Mouse (Mus musculus) liver, embryonic 13.5 days (tissue): ENCODE results near the gene Gm10295. TPM values are rescaled to one million over a fixed set of nuclear protein-coding genes. Genes with fewer than 3 reads are reported as not detected.

Experiments
- ATAC-seq: fragments of 200-750 bp; cut with Nextera tagmentation; 2 replicates; pipeline ENCODE4 v1.8.0; 2017; ENCODE audit warnings: low read depth, mild to moderate bottlenecking, moderate number of reproducible peaks, moderate library complexity
- DNase-seq: peaks from one replicate; pipeline ENCODE4 v3.0.0; 2022
- H3K27ac ChIP-seq: fragments of 300-500 bp; sonication (generic); 2 replicates; pipeline ENCODE4 v1.5.1; 2015; ENCODE audit warnings: moderate library complexity, mild to moderate bottlenecking, inconsistent platforms
- H3K27me3 ChIP-seq: fragments of 300-500 bp; sonication (generic); 2 replicates; pipeline ENCODE4 v1.6.1; 2015; ENCODE audit warnings: mild to moderate bottlenecking, inconsistent platforms
- H3K36me3 ChIP-seq: fragments of 300-500 bp; sonication (generic); 2 replicates; pipeline ENCODE4 v1.6.1; 2015; ENCODE audit warnings: mild to moderate bottlenecking, inconsistent platforms
- H3K4me1 ChIP-seq: fragments of 300-500 bp; sonication (generic); replicated peaks from 2 replicates; pipeline ENCODE4 v1.6.1; 2015; ENCODE audit warnings: inconsistent platforms
- H3K4me2 ChIP-seq: fragments of 300-500 bp; sonication (generic); 2 replicates; pipeline ENCODE4 v1.6.1; 2015; ENCODE audit warnings: inconsistent platforms, mild to moderate bottlenecking, moderate library complexity
- H3K4me3 ChIP-seq: fragments of 300-500 bp; sonication (generic); replicated peaks from 2 replicates; pipeline ENCODE4 v1.5.1; 2015; ENCODE audit warnings: mild to moderate bottlenecking, inconsistent platforms
- H3K9ac ChIP-seq: fragments of 300-500 bp; sonication (generic); 2 replicates; pipeline ENCODE4 v1.6.1; 2015; ENCODE audit warnings: mild to moderate bottlenecking, inconsistent platforms
- H3K9me3 ChIP-seq: fragments of 300-500 bp; sonication (generic); replicated peaks from 2 replicates; pipeline ENCODE4 v1.6.1; 2016; ENCODE audit warnings: inconsistent platforms
- WGBS: fragments of 180-500 bp; shearing (Covaris S2); methylation state at CpG from one replicate; pipeline ENCODE4 v1.1.7; 2015; ENCODE audit not compliant: insufficient replicate concordance; 5-methylcytosine and 5-hydroxymethylcytosine counted together
- polyA plus RNA-seq: library from polyadenylated mRNA; unstranded; fragments of >200 nt; fragmentation: Nextera tagmentation; extraction: Ambion mirVana; gene quantifications from 2 replicates; pipeline ENCODE4 v1.2.1, GENCODE M21; 2015

Gm10295 gene
- polyA plus RNA-seq, 1 experiment from 2014 or later: not detected

GRCm38 (mm10) chr7:71379826-71380825 lies 28.8 kb upstream of the Gm10295 start:
- H3K4me3 ChIP-seq: no peak overlapping the region
- ATAC-seq (0 out of 2 replicates have a peak, but pooled peaks have one; percentile 50), DNase-seq (no peak)

GRCm38 (mm10) chr7:71378812-71379760 lies 27.8 kb upstream of the Gm10295 start:
- H3K4me3 ChIP-seq: no peak overlapping the region
- H3K36me3 ChIP-seq: no peaks in the 10 kb centered on the region
- H3K27ac ChIP-seq: no peak overlapping the region
- no peak overlapping the region for H3K4me2 ChIP-seq
- ATAC-seq: no peak
- no peaks in the 10 kb centered on the region for H3K9me3 ChIP-seq
- H3K27me3 ChIP-seq: no peaks in the 10 kb centered on the region
- peak; percentile 27 for DNase-seq
- peaks cover 23% of the 10 kb centered on the region for H3K4me1 ChIP-seq
- H3K9ac ChIP-seq: no peak overlapping the region
- WGBS: 61% methylated on average over 18 of the region's 18 CpGs

More at GRCm38 (mm10) chr7:71379826-71380825, 28.8 kb upstream of the Gm10295 start:
- Histone ChIP-seq H3K27me3 (no peaks in the 10 kb centered on the region), H3K27ac (0 out of 2 replicates have a peak overlapping the region, but pooled peaks have one; percentile 10), H3K9me3 (no peaks in the 10 kb centered on the region), H3K36me3 (no peaks in the 10 kb centered on the region), H3K4me2 (no peak overlapping the region), H3K4me1 (peaks cover 33% of the 10 kb centered on the region), H3K9ac (no peak overlapping the region)
- 43% methylated on average over 18 of the region's 18 CpGs for WGBS

DNA sequence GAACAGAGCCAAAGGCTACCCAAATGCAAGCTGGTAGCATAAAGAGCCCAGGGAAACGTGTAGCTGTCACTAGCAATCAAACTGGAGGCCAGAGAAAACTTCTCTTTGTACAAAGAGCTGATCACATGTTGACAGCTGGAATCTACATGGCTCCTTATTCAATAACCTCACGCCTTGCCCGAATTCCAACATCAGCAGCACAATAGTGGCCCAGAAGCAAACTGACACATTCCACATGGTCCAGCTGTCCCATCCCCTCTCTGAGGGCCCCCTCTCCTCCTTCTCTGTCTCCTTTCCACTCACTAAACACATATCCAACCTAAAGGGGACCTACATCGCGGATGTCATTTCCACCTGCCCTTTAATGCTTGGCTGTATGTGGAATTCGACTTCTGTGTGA lies 26.7 kb upstream of the Gm10295 start:
- WGBS: 68% methylated on average over 6 of the region's 6 CpGs
- DNase-seq: no peak

DNA sequence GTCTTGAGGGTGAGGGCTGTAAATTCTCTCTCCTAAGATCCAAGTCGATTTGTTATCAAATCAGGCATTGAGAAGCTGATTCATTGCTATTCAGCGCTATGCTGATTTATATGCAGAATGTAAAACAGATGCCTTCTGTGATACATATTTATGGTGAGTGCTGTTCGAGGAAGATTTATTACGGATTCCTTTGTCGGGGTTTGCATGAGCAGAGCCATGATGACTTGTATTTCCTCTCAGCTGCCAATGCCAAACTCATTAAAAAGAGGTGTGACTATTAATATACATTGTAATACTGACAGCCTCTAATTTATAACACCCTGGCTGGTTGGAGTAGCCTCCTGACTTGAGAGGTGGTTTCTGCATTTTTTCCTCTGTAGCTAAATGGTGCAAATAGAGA lies 22.8 kb upstream of the Gm10295 start:
- Histone ChIP-seq H3K4me3 (no peak overlapping the region), H3K9me3 (no peaks in the 10 kb centered on the region), H3K36me3 (no peaks in the 10 kb centered on the region), H3K9ac (no peak overlapping the region), H3K4me2 (no peak overlapping the region), H3K27me3 (no peaks in the 10 kb centered on the region), H3K4me1 (no peaks in the 10 kb centered on the region), H3K27ac (no peak overlapping the region)
- WGBS: 63% methylated on average over 5 of the region's 5 CpGs
- ATAC-seq: no peak
- no peak for DNase-seq

More for the DNA sequence above, 26.7 kb upstream of the Gm10295 start:
- Histone ChIP-seq H3K4me1 (peaks cover 22% of the 10 kb centered on the region), H3K4me2 (no peak overlapping the region), H3K27ac (no peak overlapping the region), H3K9me3 (no peaks in the 10 kb centered on the region), H3K27me3 (no peaks in the 10 kb centered on the region), H3K4me3 (no peak overlapping the region), H3K36me3 (no peaks in the 10 kb centered on the region), H3K9ac (no peak overlapping the region)
- ATAC-seq: no peak

- Histone ChIP-seq H3K4me3 (no peak overlapping the region), H3K4me2 (no peak overlapping the region), H3K4me1 (no peaks in the 10 kb centered on the region), H3K9me3 (no peaks in the 10 kb centered on the region), H3K9ac (no peak overlapping the region), H3K27ac (no peak overlapping the region), H3K36me3 (no peaks in the 10 kb centered on the region), H3K27me3 (no peaks in the 10 kb centered on the region)
- no peak for DNase-seq
- 39% methylated on average over 2 of the region's 2 CpGs for WGBS
- no peak for ATAC-seq
These were observed 20.6 kb upstream of the Gm10295 start for GRCm38 (mm10) chr7:71371916-71372315.

DNA sequence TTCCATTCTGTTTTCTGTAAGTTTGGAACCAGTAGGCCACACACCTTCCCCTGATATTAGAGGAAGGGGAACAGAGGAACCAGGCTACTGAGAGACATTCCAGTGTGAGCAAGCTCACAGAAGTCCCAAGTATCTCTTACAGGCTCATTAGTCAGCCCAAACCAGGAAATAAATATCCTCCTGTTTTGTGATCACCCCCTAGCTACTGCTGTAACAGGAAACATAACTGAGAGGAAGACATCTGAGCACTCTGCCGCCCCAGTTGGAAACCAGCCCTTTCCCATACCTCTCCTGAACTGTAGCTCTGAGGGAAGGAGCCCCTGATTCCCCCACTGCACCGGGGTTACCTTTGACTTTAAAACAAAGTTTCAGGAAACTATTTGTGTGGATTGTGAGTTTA lies 19.5 kb upstream of the Gm10295 start:
- no peak for DNase-seq
- no peaks in the 10 kb centered on the region for H3K36me3 ChIP-seq
- 24% methylated on average over 2 of the region's 2 CpGs for WGBS
- no peaks in the 10 kb centered on the region for H3K4me1 ChIP-seq
- no peak overlapping the region for H3K4me3 ChIP-seq
- H3K27ac ChIP-seq: no peak overlapping the region
- ATAC-seq: no peak
- H3K9me3 ChIP-seq: no peaks in the 10 kb centered on the region
- H3K27me3 ChIP-seq: no peaks in the 10 kb centered on the region
- H3K4me2 ChIP-seq: no peak overlapping the region
- no peak overlapping the region for H3K9ac ChIP-seq

DNA sequence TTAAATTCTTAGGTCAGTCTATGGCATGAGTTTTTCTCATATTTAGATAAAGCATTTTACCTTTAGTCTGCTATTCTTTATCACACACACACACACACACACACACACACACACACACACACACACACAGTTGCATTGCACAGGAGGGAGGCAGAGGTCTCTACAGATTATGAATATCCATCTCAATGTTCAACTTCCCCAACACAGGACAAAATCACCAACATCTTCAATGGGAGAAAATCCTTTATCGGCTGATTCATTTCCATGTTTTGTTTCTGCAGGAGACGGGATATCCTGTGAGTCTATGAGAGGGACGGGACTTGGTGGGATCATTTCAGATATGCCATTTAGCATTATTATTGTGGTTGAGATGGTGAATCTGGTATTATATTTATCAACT lies 18.8 kb upstream of the Gm10295 start:
- H3K4me2 ChIP-seq: no peak overlapping the region
- H3K27me3 ChIP-seq: no peaks in the 10 kb centered on the region
- DNase-seq (no peak), ATAC-seq (no peak)
- no peaks in the 10 kb centered on the region for H3K4me1 ChIP-seq
- no peak overlapping the region for H3K9ac ChIP-seq
- H3K9me3 ChIP-seq: no peaks in the 10 kb centered on the region
- 62% methylated on average over 3 of the region's 3 CpGs for WGBS
- H3K27ac ChIP-seq: no peak overlapping the region
- no peak overlapping the region for H3K4me3 ChIP-seq
- no peaks in the 10 kb centered on the region for H3K36me3 ChIP-seq

DNA sequence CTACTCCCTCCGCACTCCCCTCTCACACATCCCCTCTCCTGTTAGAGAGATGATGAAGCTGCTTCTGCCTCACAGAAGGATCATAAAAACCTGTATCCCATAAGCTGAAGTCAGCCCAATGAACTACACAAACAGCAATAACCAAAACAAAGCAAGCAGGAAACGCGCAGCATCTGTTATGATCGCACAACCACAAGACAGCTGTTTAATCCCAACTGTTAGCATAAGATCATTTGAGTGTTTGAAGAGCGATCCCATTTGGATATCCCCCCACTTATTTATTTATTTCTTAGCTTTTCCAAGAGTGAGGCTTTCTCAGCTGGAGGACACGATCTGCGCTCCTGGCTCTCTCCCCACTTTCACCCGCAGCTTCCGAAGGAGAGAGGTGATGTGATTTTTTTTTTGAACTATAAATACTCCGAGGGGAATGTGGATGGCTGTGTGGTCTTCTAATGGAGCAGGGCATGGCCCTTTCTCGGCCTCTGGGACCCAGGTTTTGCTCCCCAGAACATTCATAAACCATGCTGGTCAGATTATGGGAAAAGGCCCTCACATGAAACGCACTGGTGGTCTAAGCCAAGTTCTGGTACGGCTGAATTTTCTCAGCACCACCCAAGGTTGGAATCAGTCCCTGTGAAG lies 17.4 kb upstream of the Gm10295 start:
- H3K4me2 ChIP-seq: no peak overlapping the region
- DNase-seq (no peak), ATAC-seq (no peak)
- no peak overlapping the region for H3K27ac ChIP-seq
- no peaks in the 10 kb centered on the region for H3K36me3 ChIP-seq
- no peaks in the 10 kb centered on the region for H3K9me3 ChIP-seq
- H3K9ac ChIP-seq: no peak overlapping the region
- no peaks in the 10 kb centered on the region for H3K4me1 ChIP-seq
- WGBS: 75% methylated on average over 13 of the region's 13 CpGs
- H3K4me3 ChIP-seq: no peak overlapping the region
- H3K27me3 ChIP-seq: no peaks in the 10 kb centered on the region

DNA sequence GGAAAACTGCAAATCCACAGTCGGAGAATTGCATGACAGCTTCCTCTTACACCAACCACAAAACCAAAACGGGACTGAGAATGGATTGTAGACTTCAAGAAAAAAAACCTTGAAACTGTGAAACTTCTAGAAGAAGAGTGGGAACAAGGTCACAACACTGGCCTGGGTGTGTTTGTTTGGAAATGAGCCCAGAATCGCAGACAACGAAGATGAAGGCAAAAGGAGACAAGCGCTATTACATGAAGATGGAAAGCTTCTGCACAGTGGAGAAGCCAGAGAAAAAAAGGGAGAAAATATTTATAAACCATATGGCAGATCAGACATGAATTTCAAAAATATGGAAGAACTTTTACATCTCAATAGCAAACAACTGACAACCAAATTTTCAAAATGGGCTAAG lies 4.3 kb upstream of the Gm10295 start:
- no peaks in the 10 kb centered on the region for H3K9me3 ChIP-seq
- no peak overlapping the region for H3K4me2 ChIP-seq
- WGBS: 55% methylated on average over 5 of the region's 5 CpGs
- H3K4me1 ChIP-seq: no peaks in the 10 kb centered on the region
- DNase-seq (no peak), ATAC-seq (no peak)
- H3K36me3 ChIP-seq: no peaks in the 10 kb centered on the region
- no peak overlapping the region for H3K4me3 ChIP-seq
- H3K27me3 ChIP-seq: no peaks in the 10 kb centered on the region
- no peak overlapping the region for H3K9ac ChIP-seq
- H3K27ac ChIP-seq: no peak overlapping the region

GRCm38 (mm10) chr7:71348922-71349321 lies 2.4 kb downstream of the Gm10295 start:
- Histone ChIP-seq H3K4me3 (no peak overlapping the region), H3K4me2 (no peak overlapping the region), H3K4me1 (no peaks in the 10 kb centered on the region), H3K27ac (no peak overlapping the region), H3K9me3 (no peaks in the 10 kb centered on the region), H3K27me3 (no peaks in the 10 kb centered on the region), H3K36me3 (no peaks in the 10 kb centered on the region), H3K9ac (no peak overlapping the region)
- no peak for DNase-seq
- no peak for ATAC-seq
- 77% methylated on average over 9 of the region's 9 CpGs for whole genome bisulfite sequencing
